Mouse (Mus musculus): Measurements from ENCODE around the gene Dnah7a. TPM values are rescaled to one million over a fixed set of nuclear protein-coding genes. Genes with fewer than 3 reads are reported as not detected.
"Not testable (repeated sequence)": the region's sequence is repeated elsewhere in the genome, so short reads cannot be mapped to it uniquely, and the experiment has no call there.

The Dnah7a gene
- polyA plus RNA-seq, 1 experiment from 2014 or later, result 1.8 TPM

- no peak for TF ChIP-seq CTCF (IDR thresholded peaks at IDR 0.05)
- no peak for TF ChIP-seq EP300 (IDR thresholded peaks at IDR 0.05)
- Histone ChIP-seq H3K4me3 (ENCODE audit: low read depth, low read length) (no peak overlapping the region), H3K4me2 (replicated peaks; ENCODE audit: low read depth, low read length) (no peak overlapping the region), H3K27ac (ENCODE audit: low read length) (no peak overlapping the region), H3K36me3 (ENCODE audit: insufficient read depth, low read length) (no peaks in the 10 kb centered on the region), H3K9ac (replicated peaks; ENCODE audit: low read depth) (no peak overlapping the region), H3K4me1 (ENCODE audit: insufficient read depth, low read depth, low read length) (no peaks in the 10 kb centered on the region), H3K9me3 (ENCODE audit: low read length) (no peaks in the 10 kb centered on the region), H3K27me3 (replicated peaks; ENCODE audit: insufficient read depth, low read length) (no peaks in the 10 kb centered on the region)
- DNase-seq (ENCODE audit: low spot score), result no peak
- ATAC-seq, result no peak
- WGBS, result 78% methylated on average over 5 of the region's 5 CpGs
Measured at GRCm38 (mm10) chr1:53746001-53746400, 39.4 kb upstream of the Dnah7a start.

GRCm38 (mm10) chr1:53741742-53742458 lies 35.3 kb upstream of the Dnah7a start:
- H3K9me3 ChIP-seq (ENCODE audit: low read length), result no peaks in the 10 kb centered on the region
- no peak for TF ChIP-seq CTCF (IDR thresholded peaks at IDR 0.05)
- TF ChIP-seq EP300 (IDR thresholded peaks at IDR 0.05), result no peak
- H3K27ac ChIP-seq (ENCODE audit: low read length), result no peak overlapping the region
- H3K4me3 ChIP-seq (ENCODE audit: low read depth, low read length), result no peak overlapping the region
- no peaks in the 10 kb centered on the region for H3K27me3 ChIP-seq (replicated peaks; ENCODE audit: insufficient read depth, low read length)
- H3K9ac ChIP-seq (replicated peaks; ENCODE audit: low read depth), result no peak overlapping the region
- ATAC-seq (no peak), DNase-seq (ENCODE audit: low spot score) (peak; percentile 6)
- no peak overlapping the region for H3K4me2 ChIP-seq (replicated peaks; ENCODE audit: low read depth, low read length)
- WGBS, result 65% methylated on average over 3 of the region's 3 CpGs
- H3K4me1 ChIP-seq (ENCODE audit: insufficient read depth, low read depth, low read length), result no peaks in the 10 kb centered on the region
- no peaks in the 10 kb centered on the region for H3K36me3 ChIP-seq (ENCODE audit: insufficient read depth, low read length)

- Histone ChIP-seq H3K9me3 (ENCODE audit: low read length) (no peaks in the 10 kb centered on the region), H3K27ac (ENCODE audit: low read length) (no peak overlapping the region), H3K27me3 (replicated peaks; ENCODE audit: insufficient read depth, low read length) (no peaks in the 10 kb centered on the region), H3K4me3 (ENCODE audit: low read depth, low read length) (no peak overlapping the region), H3K9ac (replicated peaks; ENCODE audit: low read depth) (no peak overlapping the region), H3K36me3 (ENCODE audit: insufficient read depth, low read length) (no peaks in the 10 kb centered on the region), H3K4me2 (replicated peaks; ENCODE audit: low read depth, low read length) (no peak overlapping the region), H3K4me1 (ENCODE audit: insufficient read depth, low read depth, low read length) (no peaks in the 10 kb centered on the region)
- 90% methylated on average over 4 of the region's 4 CpGs for WGBS
- ATAC-seq (no peak), DNase-seq (ENCODE audit: low spot score) (no peak)
- TF ChIP-seq CTCF (IDR thresholded peaks at IDR 0.05) (no peak), EP300 (IDR thresholded peaks at IDR 0.05) (no peak)
Measured at GRCm38 (mm10) chr1:53740777-53741336, 34.3 kb upstream of the Dnah7a start.

- H3K36me3 ChIP-seq (ENCODE audit: insufficient read depth, low read length); H3K9me3 ChIP-seq (ENCODE audit: low read length); DNase-seq (ENCODE audit: low spot score); H3K9ac ChIP-seq (replicated peaks; ENCODE audit: low read depth); ATAC-seq; H3K4me1 ChIP-seq (ENCODE audit: insufficient read depth, low read depth, low read length); H3K4me3 ChIP-seq (ENCODE audit: low read depth, low read length); H3K4me2 ChIP-seq (replicated peaks; ENCODE audit: low read depth, low read length); H3K27me3 ChIP-seq (replicated peaks; ENCODE audit: insufficient read depth, low read length); H3K27ac ChIP-seq (ENCODE audit: low read length): not testable (repeated sequence)
- 71% methylated on average over 3 of the region's 4 CpGs for WGBS
Measured at GRCm38 (mm10) chr1:53740077-53740776, 33.6 kb upstream of the Dnah7a start.

GRCm38 (mm10) chr1:53736583-53736982 lies 30.0 kb upstream of the Dnah7a start:
- H3K4me2 ChIP-seq (replicated peaks; ENCODE audit: low read depth, low read length), result no peak overlapping the region
- H3K4me1 ChIP-seq (ENCODE audit: insufficient read depth, low read depth, low read length), result no peaks in the 10 kb centered on the region
- no peak for ATAC-seq
- no peaks in the 10 kb centered on the region for H3K36me3 ChIP-seq (ENCODE audit: insufficient read depth, low read length)
- H3K9me3 ChIP-seq (ENCODE audit: low read length), result no peaks in the 10 kb centered on the region
- TF ChIP-seq EP300 (IDR thresholded peaks at IDR 0.05) (no peak), CTCF (IDR thresholded peaks at IDR 0.05) (no peak)
- no peak overlapping the region for H3K9ac ChIP-seq (replicated peaks; ENCODE audit: low read depth)
- WGBS, result 91% methylated on average over 3 of the region's 3 CpGs
- no peaks in the 10 kb centered on the region for H3K27me3 ChIP-seq (replicated peaks; ENCODE audit: insufficient read depth, low read length)
- no peak overlapping the region for H3K4me3 ChIP-seq (ENCODE audit: low read depth, low read length)
- DNase-seq (ENCODE audit: low spot score), result no peak
- no peak overlapping the region for H3K27ac ChIP-seq (ENCODE audit: low read length)

- 26% methylated on average over 5 of the region's 5 CpGs for WGBS
- Histone ChIP-seq H3K4me2 (replicated peaks; ENCODE audit: low read depth, low read length) (no peak overlapping the region), H3K27me3 (replicated peaks; ENCODE audit: insufficient read depth, low read length) (no peaks in the 10 kb centered on the region), H3K27ac (ENCODE audit: low read length) (no peak overlapping the region), H3K9me3 (ENCODE audit: low read length) (no peaks in the 10 kb centered on the region), H3K9ac (replicated peaks; ENCODE audit: low read depth) (no peak overlapping the region), H3K4me3 (ENCODE audit: low read depth, low read length) (no peak overlapping the region), H3K4me1 (ENCODE audit: insufficient read depth, low read depth, low read length) (no peaks in the 10 kb centered on the region), H3K36me3 (ENCODE audit: insufficient read depth, low read length) (no peaks in the 10 kb centered on the region)
- ATAC-seq (no peak), DNase-seq (ENCODE audit: low spot score) (peak; percentile 12)
- TF ChIP-seq EP300 (IDR thresholded peaks at IDR 0.05) (no peak), CTCF (IDR thresholded peaks at IDR 0.05) (no peak)
Measured at GRCm38 (mm10) chr1:53728489-53729225, 22.1 kb upstream of the Dnah7a start.

All from lung, postnatal 0 days (tissue).